Mouse (Mus musculus) cerebellum, adult 9-10 months (tissue): Measurements from ENCODE around the gene Gm7579.
"Not testable (repeated sequence)": the region's sequence is repeated elsewhere in the genome, so short reads cannot be mapped to it uniquely, and the experiment has no call there.

ENCODE experiments used
- DNase-seq: peaks from one replicate; pipeline ENCODE4 v3.0.0; 2022

Gm7579 gene

GRCm38 (mm10) chr7:142211559-142211958, at the start of gene Gm7579:
TSS of gene Gm7579 (plus strand) at chr7:142211859.
- no peak for DNase-seq

GRCm38 (mm10) chr7:142165639-142166038, 46.0 kb upstream of the Gm7579 start, which contains the start of gene Gm4553:
TSS of gene Gm4553 (minus strand) at chr7:142165739.
- not testable (repeated sequence) for DNase-seq

- DNase-seq, result peak; percentile 0
These were observed 41.8 kb upstream of the Gm7579 start for GRCm38 (mm10) chr7:142169836-142170235.

GRCm38 (mm10) chr7:142175905-142176304, 35.8 kb upstream of the Gm7579 start, which contains the start of gene Krtap5-2:
TSS of gene Krtap5-2 (minus strand) at chr7:142176005.
- not testable (repeated sequence) for DNase-seq

GRCm38 (mm10) chr7:142178685-142179084, 33.0 kb upstream of the Gm7579 start:
- no peak for DNase-seq

- no peak for DNase-seq
These were observed 30.6 kb upstream of the Gm7579 start for GRCm38 (mm10) chr7:142181021-142181420.

- no peak for DNase-seq
These were observed 23.5 kb upstream of the Gm7579 start for GRCm38 (mm10) chr7:142188156-142188555.

GRCm38 (mm10) chr7:142190289-142190688, 21.4 kb upstream of the Gm7579 start, which contains the start of gene Gm10153:
TSS of gene Gm10153 (minus strand) at chr7:142190389.
- no peak for DNase-seq

- DNase-seq, result no peak
These were observed 12.9 kb upstream of the Gm7579 start for GRCm38 (mm10) chr7:142198748-142199147.

GRCm38 (mm10) chr7:142201064-142201463, 10.6 kb upstream of the Gm7579 start, which contains the start of gene Krtap5-3:
TSS of gene Krtap5-3 (plus strand) at chr7:142201364.
- DNase-seq, result no peak

- no peak for DNase-seq
These were observed 6.2 kb upstream of the Gm7579 start for GRCm38 (mm10) chr7:142205488-142205887.

- DNase-seq, result not testable (repeated sequence)
These were observed 4.8 kb upstream of the Gm7579 start for GRCm38 (mm10) chr7:142206891-142207290.

GRCm38 (mm10) chr7:142212136-142212535, 477 bp downstream of the Gm7579 start:
- not testable (repeated sequence) for DNase-seq

GRCm38 (mm10) chr7:142224518-142224917, 12.9 kb downstream of the Gm7579 start:
- no peak for DNase-seq

GRCm38 (mm10) chr7:142229871-142230270, 18.2 kb downstream of the Gm7579 start, which contains the start of gene Krtap5-5:
TSS of gene Krtap5-5 (minus strand) at chr7:142229971.
- not testable (repeated sequence) for DNase-seq

- DNase-seq, result no peak
These were observed 19.9 kb downstream of the Gm7579 start for GRCm38 (mm10) chr7:142231540-142231939.

- DNase-seq, result no peak
These were observed 29.3 kb downstream of the Gm7579 start, which contains the start of gene Gm40460 for GRCm38 (mm10) chr7:142240978-142241377. TSS of gene Gm40460 (minus strand) at chr7:142241078.

GRCm38 (mm10) chr7:142249824-142250223, 38.2 kb downstream of the Gm7579 start:
- DNase-seq, result peak; percentile 7

- DNase-seq, result peak; percentile 17
These were observed 43.9 kb downstream of the Gm7579 start for GRCm38 (mm10) chr7:142255517-142255916.

- not testable (repeated sequence) for DNase-seq
These were observed 46.6 kb downstream of the Gm7579 start, which contains the start of gene Gm2431 for GRCm38 (mm10) chr7:142258254-142258653. TSS of gene Gm2431 (minus strand) at chr7:142258354.
